Mouse (Mus musculus) kidney, embryonic 16.5 days (tissue): ENCODE data around the gene Rabggtb. TPM values are rescaled to one million over a fixed set of nuclear protein-coding genes. Genes with fewer than 3 reads are reported as not detected.

Experiments
- ATAC-seq: fragments of 200-750 bp; cut with Nextera tagmentation; 2 replicates; pipeline ENCODE4 v1.8.0; 2017; ENCODE audit warnings: moderate TSS enrichment; ENCODE audit not compliant: low FRiP score, low TSS enrichment
- H3K27ac ChIP-seq: fragments of 300-500 bp; sonication (generic); 2 replicates; pipeline ENCODE4 v1.5.1; 2014; ENCODE audit warnings: low read length
- H3K27me3 ChIP-seq: fragments of 300-500 bp; sonication (generic); 2 replicates; pipeline ENCODE4 v1.6.1; 2014; ENCODE audit warnings: low read length, control low read depth, mixed read lengths; ENCODE audit not compliant: insufficient read depth
- H3K36me3 ChIP-seq: fragments of 300-500 bp; sonication (generic); 2 replicates; pipeline ENCODE4 v1.6.1; 2014; ENCODE audit warnings: low read length, control low read depth, mixed read lengths; ENCODE audit not compliant: insufficient read depth
- H3K4me1 ChIP-seq: fragments of 300-500 bp; sonication (generic); 2 replicates; pipeline ENCODE4 v1.6.1; 2014; ENCODE audit warnings: low read length, control low read depth, mixed read lengths; ENCODE audit not compliant: insufficient read depth
- H3K4me2 ChIP-seq: fragments of 300-500 bp; sonication (generic); replicated peaks from 2 replicates; pipeline ENCODE4 v1.6.1; 2014; ENCODE audit warnings: low read depth, low read length
- H3K4me3 ChIP-seq: fragments of 300-500 bp; sonication (generic); 2 replicates; pipeline ENCODE4 v1.5.1; 2014; ENCODE audit warnings: mild to moderate bottlenecking, low read length
- H3K9ac ChIP-seq: fragments of 300-500 bp; sonication (generic); replicated peaks from 2 replicates; pipeline ENCODE4 v1.6.1; 2014; ENCODE audit warnings: low read length
- H3K9me3 ChIP-seq: fragments of 300-500 bp; sonication (generic); 2 replicates; pipeline ENCODE4 v1.6.1; 2016; ENCODE audit warnings: low read length, control low read depth
- WGBS: fragments of 180-500 bp; shearing (Covaris S2); extraction: QIAGEN DNeasy Blood & Tissue Kit; methylation state at CpG from one replicate; pipeline ENCODE4 v1.1.7; 2014; 5-methylcytosine and 5-hydroxymethylcytosine counted together
- polyA plus RNA-seq: library from polyadenylated mRNA; unstranded; fragments of >200 nt; fragmentation: Nextera tagmentation; extraction: Ambion mirVana; gene quantifications from 2 replicates; pipeline ENCODE4 v1.2.1, GENCODE M21; 2015

Rabggtb gene
- polyA plus RNA-seq, 1 experiment from 2014 or later: 58.7 TPM

DNA sequence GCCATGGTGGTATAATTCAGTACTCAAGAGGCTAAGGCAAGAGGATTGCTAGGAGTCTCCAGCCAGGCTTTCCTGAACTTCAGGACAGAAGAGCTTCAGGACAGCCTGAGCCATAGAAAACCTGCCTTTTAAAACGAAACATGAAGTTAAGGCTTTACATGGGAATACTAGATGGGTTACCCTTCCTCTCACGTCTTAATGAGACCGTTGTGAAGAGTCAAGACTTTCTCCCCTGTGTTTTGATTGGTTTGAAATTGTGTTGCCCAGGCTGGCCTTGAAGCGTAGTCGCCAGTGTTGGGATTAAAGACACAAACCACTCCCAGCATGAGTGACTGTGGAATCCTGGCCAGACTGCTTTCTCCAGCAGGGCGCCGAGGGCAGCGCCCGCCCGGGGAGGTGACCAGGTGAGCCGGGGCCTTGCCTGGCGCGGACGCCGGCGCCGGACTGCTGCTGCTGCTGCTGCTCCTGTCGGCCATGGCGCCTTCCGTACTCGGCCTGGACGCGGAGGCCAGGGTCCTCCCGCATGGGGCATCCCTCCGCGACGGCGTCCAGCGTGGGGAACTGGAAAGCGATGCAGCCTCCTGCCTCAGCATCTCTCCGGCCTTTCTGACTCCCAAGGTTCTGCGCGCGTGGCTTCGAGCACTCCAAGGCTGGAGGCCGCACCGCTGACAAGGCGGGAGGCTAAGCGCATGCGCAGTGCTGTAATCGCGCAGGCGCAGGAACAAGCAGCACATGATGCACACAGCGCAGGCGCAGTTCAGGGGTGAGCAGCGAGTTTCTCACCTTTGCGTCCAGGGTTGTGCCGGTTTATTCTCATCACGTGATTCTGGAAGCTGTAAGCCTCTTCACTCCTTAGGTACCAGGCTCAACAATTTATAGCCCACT is 7.3 kb downstream of the Rabggtb start:
- 88% methylated on average over 49 of the region's 49 CpGs for WGBS
- H3K4me3 ChIP-seq: no peak overlapping the region
- H3K36me3 ChIP-seq: peaks cover 68% of the 10 kb centered on the region
- H3K27ac ChIP-seq: no peak overlapping the region
- H3K4me1 ChIP-seq: peaks cover 15% of the 10 kb centered on the region
- no peak overlapping the region for H3K4me2 ChIP-seq
- H3K9me3 ChIP-seq: no peaks in the 10 kb centered on the region
- H3K27me3 ChIP-seq: no peaks in the 10 kb centered on the region
- ATAC-seq: peak; percentile 55
- no peak overlapping the region for H3K9ac ChIP-seq

DNA sequence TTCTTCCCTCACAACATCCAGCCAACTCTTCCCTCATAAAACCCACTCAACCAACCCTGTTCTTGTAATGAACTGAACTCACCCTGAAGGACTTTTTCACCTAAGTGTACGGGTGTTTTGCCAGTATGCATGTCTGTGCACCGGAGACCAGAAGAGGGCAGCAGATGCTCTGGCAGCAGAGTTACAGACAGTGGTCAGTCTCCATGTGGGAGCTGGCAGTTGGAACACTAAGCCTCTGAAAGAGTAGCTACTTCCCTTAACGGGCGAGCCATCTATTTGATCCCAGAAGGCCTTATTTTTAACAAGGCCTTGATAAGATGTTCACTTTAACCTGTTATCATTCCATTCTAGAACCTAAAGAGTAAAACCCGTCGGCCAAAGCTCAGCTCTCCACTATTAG is 8.2 kb downstream of the Rabggtb start:
- peak; percentile 74; the same call in 1 of the 2 replicates for ATAC-seq
- Histone ChIP-seq H3K4me2 (no peak overlapping the region), H3K4me3 (no peak overlapping the region), H3K9me3 (no peaks in the 10 kb centered on the region), H3K27ac (no peak overlapping the region), H3K27me3 (no peaks in the 10 kb centered on the region), H3K36me3 (peaks cover 59% of the 10 kb centered on the region), H3K9ac (no peak overlapping the region), H3K4me1 (peaks cover 6% of the 10 kb centered on the region)
- WGBS: 61% methylated on average over 6 of the region's 6 CpGs

DNA sequence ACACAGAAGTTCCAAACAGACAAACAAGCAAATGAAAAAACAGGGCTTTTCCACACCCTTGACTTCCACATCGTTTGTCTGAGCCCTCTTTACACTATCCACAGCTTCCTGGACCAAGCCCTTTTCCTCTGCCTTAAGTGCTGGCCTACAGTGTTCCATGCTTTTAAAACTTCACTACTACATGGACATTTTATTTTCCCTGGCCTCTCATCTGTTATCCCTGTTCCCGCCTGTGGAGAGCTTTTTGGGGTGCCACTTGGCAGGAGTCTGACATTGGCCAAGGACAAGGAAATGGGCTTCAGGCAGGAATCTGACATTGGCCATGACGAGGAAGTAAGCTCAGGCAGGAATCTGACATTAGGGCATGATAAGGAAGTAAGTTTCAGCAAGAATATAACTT is 10.2 kb downstream of the Rabggtb start:
- H3K27me3 ChIP-seq: no peaks in the 10 kb centered on the region
- H3K4me3 ChIP-seq: no peak overlapping the region
- H3K27ac ChIP-seq: no peak overlapping the region
- no peak overlapping the region for H3K4me2 ChIP-seq
- ATAC-seq: no peak
- H3K9ac ChIP-seq: no peak overlapping the region
- 65% methylated on average over 3 of the region's 3 CpGs for WGBS
- no peaks in the 10 kb centered on the region for H3K9me3 ChIP-seq
- no peaks in the 10 kb centered on the region for H3K4me1 ChIP-seq
- peaks cover 40% of the 10 kb centered on the region for H3K36me3 ChIP-seq

DNA sequence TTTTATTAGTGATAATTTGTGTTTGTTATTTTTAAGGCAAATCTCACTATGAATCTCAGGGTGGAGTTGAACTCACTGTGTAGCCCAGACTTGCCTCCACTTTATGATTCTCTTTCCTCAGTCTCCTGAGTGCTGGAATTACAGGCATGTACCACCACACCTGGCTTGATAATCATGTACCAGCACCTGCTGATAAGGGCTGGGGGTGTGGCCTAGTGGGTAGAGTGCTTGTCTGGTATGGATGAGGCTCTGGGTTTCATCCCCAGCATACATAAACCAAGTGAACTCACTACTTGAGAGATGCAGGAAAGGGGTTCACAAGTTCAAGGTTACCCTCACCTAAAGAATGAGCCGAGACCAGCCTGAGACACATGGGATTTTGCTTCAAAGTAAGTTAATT is 10.9 kb downstream of the Rabggtb start:
- no peaks in the 10 kb centered on the region for H3K9me3 ChIP-seq
- no peak overlapping the region for H3K27ac ChIP-seq
- no peak overlapping the region for H3K9ac ChIP-seq
- 71% methylated on average over 1 of the region's 1 CpGs for WGBS
- H3K36me3 ChIP-seq: peaks cover 37% of the 10 kb centered on the region
- no peak overlapping the region for H3K4me2 ChIP-seq
- ATAC-seq: no peak
- no peak overlapping the region for H3K4me3 ChIP-seq
- no peaks in the 10 kb centered on the region for H3K27me3 ChIP-seq
- no peaks in the 10 kb centered on the region for H3K4me1 ChIP-seq

DNA sequence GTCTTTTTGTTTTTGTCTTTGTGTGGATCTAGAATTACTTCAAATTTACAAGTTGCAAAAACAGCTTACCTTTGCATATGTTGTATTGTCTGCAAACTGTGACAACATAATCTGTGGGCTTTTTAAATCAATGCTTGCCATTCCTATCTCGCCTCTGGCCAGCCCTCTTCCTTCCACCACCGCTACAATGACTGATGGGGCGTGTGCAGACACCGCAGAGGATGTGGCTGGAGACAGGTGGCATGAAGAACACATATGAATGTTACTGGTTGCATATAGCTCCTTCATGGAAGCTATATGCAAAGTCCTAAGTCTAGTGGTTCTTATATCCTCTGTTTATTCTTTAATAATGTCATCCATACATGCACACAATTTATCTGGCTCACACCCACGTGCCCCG is 15.6 kb downstream of the Rabggtb start:
- Histone ChIP-seq H3K4me2 (no peak overlapping the region), H3K9me3 (no peaks in the 10 kb centered on the region), H3K9ac (no peak overlapping the region), H3K4me1 (no peaks in the 10 kb centered on the region), H3K27me3 (no peaks in the 10 kb centered on the region), H3K4me3 (no peak overlapping the region), H3K27ac (no peak overlapping the region), H3K36me3 (no peaks in the 10 kb centered on the region)
- no peak for ATAC-seq
- 65% methylated on average over 6 of the region's 6 CpGs for WGBS

DNA sequence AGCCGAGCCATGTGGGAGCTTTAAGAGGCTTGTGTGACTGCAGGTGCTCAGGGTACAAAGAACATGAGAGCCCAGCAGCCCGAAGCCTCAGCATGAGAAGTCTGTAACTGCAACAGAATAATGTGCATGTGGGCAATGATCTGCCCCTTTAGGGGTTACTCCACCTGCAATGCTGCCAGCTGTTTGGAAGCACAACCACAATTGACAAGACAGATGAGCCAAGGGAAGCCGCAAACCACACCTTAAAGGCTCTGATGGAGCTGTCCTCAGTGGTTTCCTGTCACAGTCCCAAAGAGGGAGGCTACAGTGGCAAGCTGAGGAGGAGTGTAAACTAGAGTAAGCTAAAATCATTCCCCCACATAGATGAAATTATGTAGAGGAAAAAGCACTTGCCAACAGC is 17.4 kb downstream of the Rabggtb start:
- no peak overlapping the region for H3K27ac ChIP-seq
- ATAC-seq: no peak
- H3K9me3 ChIP-seq: no peaks in the 10 kb centered on the region
- H3K4me1 ChIP-seq: no peaks in the 10 kb centered on the region
- no peak overlapping the region for H3K4me2 ChIP-seq
- H3K27me3 ChIP-seq: no peaks in the 10 kb centered on the region
- H3K36me3 ChIP-seq: no peaks in the 10 kb centered on the region
- WGBS: 89% methylated on average over 3 of the region's 3 CpGs
- H3K4me3 ChIP-seq: no peak overlapping the region
- no peak overlapping the region for H3K9ac ChIP-seq

DNA sequence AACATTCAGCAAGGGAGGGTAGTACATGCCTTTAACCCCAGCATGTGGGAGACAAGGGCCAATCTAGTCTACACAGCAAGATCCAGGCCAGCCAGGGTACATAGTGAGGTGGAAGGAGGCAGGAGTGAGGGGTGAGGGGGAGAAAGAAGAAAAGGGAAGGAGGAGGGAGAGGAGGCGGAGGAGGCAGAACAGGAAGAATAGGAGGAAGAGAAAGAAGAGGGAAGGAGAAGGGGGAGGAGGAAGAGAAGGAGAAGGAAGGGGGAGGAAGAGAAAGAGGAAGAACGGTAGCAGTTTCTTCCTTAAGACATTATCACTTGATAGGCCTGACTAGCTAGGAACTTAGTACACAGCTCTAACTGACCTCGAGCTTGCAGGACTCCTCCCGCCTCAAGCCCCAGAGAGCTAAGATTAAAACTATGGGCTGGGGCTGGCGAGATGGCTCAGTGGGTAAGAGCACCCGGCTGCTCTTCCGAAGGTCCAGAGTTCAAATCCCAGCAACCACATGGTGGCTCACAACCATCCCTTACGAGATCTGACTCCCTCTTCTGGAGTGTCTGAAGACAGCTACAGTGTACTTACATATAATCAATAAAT is 23.5 kb downstream of the Rabggtb start:
- no peak overlapping the region for H3K27ac ChIP-seq

DNA sequence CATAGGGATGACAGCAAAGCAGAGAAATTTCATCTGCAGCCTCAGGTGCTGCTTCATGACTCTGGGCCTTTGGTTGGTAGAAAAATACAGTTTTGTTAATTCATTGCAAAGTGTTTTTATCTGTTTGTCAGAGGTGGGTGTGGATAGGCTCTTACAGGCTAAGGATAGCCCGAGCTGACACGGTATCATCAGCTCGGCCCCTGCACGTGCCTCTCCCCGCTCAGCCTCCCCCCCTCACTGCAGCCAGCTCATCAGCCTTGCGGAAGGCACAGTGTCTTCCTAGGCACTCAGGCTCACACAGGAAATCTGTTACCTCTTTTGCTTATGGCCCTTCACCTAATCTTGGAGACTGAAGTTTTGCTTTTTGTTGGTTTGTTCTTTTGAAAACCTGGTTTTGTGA is 24.7 kb downstream of the Rabggtb start:
- Histone ChIP-seq H3K36me3 (no peaks in the 10 kb centered on the region), H3K4me2 (no peak overlapping the region), H3K4me3 (no peak overlapping the region), H3K4me1 (no peaks in the 10 kb centered on the region), H3K9me3 (no peaks in the 10 kb centered on the region), H3K9ac (no peak overlapping the region), H3K27ac (no peak overlapping the region), H3K27me3 (no peaks in the 10 kb centered on the region)
- ATAC-seq: no peak
- 71% methylated on average over 6 of the region's 6 CpGs for WGBS

More for the DNA sequence above, 23.5 kb downstream of the Rabggtb start:
- 78% methylated on average over 7 of the region's 8 CpGs for WGBS
- Histone ChIP-seq H3K9me3 (no peaks in the 10 kb centered on the region), H3K4me1 (no peaks in the 10 kb centered on the region), H3K36me3 (no peaks in the 10 kb centered on the region), H3K9ac (no peak overlapping the region), H3K4me3 (no peak overlapping the region), H3K4me2 (no peak overlapping the region), H3K27me3 (no peaks in the 10 kb centered on the region)
- no peak for ATAC-seq

DNA sequence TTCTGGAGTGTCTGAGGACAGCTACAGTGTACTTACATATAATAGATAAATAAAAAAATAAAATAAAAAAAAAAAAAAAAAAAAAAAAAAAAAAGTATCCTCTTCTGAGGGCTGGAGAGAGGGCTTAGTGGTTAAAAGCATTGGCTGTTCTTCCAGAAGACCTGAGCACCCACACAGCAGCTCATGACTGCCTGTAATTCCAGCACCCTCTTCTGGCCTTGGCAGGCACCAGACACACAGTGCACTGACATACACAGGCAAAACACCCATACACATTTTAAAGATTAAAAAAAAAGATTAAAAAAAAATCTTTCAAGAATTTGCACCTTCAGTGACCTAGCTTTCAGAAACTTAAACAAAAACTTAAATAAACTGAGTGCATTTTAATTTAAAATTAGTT is 26.5 kb downstream of the Rabggtb start:
- Histone ChIP-seq H3K9me3 (no peaks in the 10 kb centered on the region), H3K4me2 (no peak overlapping the region), H3K4me3 (no peak overlapping the region), H3K27ac (no peak overlapping the region), H3K36me3 (no peaks in the 10 kb centered on the region), H3K27me3 (no peaks in the 10 kb centered on the region), H3K9ac (no peak overlapping the region), H3K4me1 (no peaks in the 10 kb centered on the region)
- ATAC-seq: no peak

DNA sequence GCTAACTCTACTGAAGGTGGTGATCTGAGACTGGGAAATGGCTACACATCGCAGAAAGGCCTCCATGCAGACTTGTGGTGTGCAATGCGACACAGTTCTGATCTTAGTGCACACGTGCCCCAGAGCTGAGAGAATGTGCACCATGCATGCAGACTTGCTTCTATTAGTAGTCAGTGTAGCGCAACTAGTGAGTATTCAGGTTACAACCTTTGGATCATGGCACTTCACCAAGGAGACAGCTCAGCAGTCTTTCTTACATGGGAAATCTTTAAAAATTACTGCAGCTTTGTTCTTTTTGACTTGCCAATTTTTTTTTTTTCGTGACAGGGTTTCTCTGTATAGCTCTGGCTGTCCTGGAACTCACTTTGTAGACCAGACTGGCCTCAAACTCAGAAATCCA is 41.4 kb downstream of the Rabggtb start:
- H3K9me3 ChIP-seq: no peaks in the 10 kb centered on the region
- no peak overlapping the region for H3K4me3 ChIP-seq
- 72% methylated on average over 5 of the region's 5 CpGs for WGBS
- ATAC-seq: no peak
- H3K4me2 ChIP-seq: no peak overlapping the region
- no peak overlapping the region for H3K27ac ChIP-seq
- H3K27me3 ChIP-seq: no peaks in the 10 kb centered on the region
- H3K4me1 ChIP-seq: no peaks in the 10 kb centered on the region
- H3K36me3 ChIP-seq: no peaks in the 10 kb centered on the region
- H3K9ac ChIP-seq: no peak overlapping the region
